Mouse (Mus musculus) spleen, adult 2 months (tissue): ENCODE measurements around the gene Tfeb. TPM values are rescaled to one million over a fixed set of nuclear protein-coding genes. Genes with fewer than 3 reads are reported as not detected.
A peak's percentile ranks its signal among the peaks of the same experiment; 100 is the strongest.

Experiments
- DNase-seq, 2 experiments: peaks; one replicate each; pipeline versions ENCODE4 v3.0.0 to v3.0.0-alpha.2; 2012 to 2021; ENCODE audit warnings: low spot score in 2 of 2, low read depth in 1 of 2
- H3K27ac ChIP-seq: fragments of 200-500 bp; 2 replicates; pipeline ENCODE4 v1.5.1; 2012; ENCODE audit warnings: low read length, inconsistent platforms; ENCODE audit not compliant: insufficient read depth
- H3K27me3 ChIP-seq: fragments of 200-500 bp; 2 replicates; pipeline ENCODE4 v1.6.1; 2012; ENCODE audit warnings: mild to moderate bottlenecking, moderate library complexity, low read length, inconsistent platforms; ENCODE audit not compliant: control insufficient read depth, insufficient read depth
- H3K36me3 ChIP-seq: fragments of 200-500 bp; 2 replicates; pipeline ENCODE4 v1.6.1; 2012; ENCODE audit warnings: mild to moderate bottlenecking, low read length, inconsistent platforms; ENCODE audit not compliant: control insufficient read depth, insufficient read depth
- H3K4me1 ChIP-seq: fragments of 200-500 bp; 2 replicates; pipeline ENCODE4 v1.6.1; 2011; ENCODE audit warnings: inconsistent platforms; ENCODE audit not compliant: control insufficient read depth, insufficient read depth, insufficient read length
- H3K4me3 ChIP-seq: fragments of 200-500 bp; 2 replicates; pipeline ENCODE4 v1.5.1; 2011; ENCODE audit warnings: mild to moderate bottlenecking, inconsistent platforms; ENCODE audit not compliant: insufficient read depth, insufficient read length; ENCODE audit errors: extremely low read depth
- CTCF ChIP-seq: fragments of 200-500 bp; IDR thresholded peaks from 2 replicates; pipeline ENCODE4 v1.5.1; 2011; ENCODE audit warnings: mild to moderate bottlenecking, inconsistent platforms; ENCODE audit not compliant: insufficient read depth, insufficient read length, insufficient replicate concordance; ENCODE audit errors: extremely low read depth
- POLR2A ChIP-seq: fragments of 200-500 bp; IDR thresholded peaks from 2 replicates; pipeline ENCODE4 v1.6.1; 2011; ENCODE audit warnings: low read depth, low read length, inconsistent platforms
- WGBS: fragments of 180-500 bp; shearing (Covaris S2); methylation state at CpG from one replicate; pipeline ENCODE4 v1.1.7; 2018; 5-methylcytosine and 5-hydroxymethylcytosine counted together
- polyA plus RNA-seq: library from polyadenylated mRNA; depleted of rRNA; stranded (reverse); fragments of >200 nt; gene quantifications from 2 replicates; pipeline ENCODE4 v1.2.3, GENCODE M21; 2012

Tfeb gene
- polyA plus RNA-seq, 1 experiment: 110 TPM

GRCm38 (mm10) chr17:47737271-47738065, 638 bp downstream of the Tfeb start:
- Histone ChIP-seq H3K27ac (peak overlapping the region; percentile 98), H3K4me3 (peak overlapping the region; percentile 82), H3K36me3 (no peaks in the 10 kb centered on the region), H3K4me1 (peaks cover 21% of the 10 kb centered on the region; the same call in 1 of the 2 replicates), H3K27me3 (no peaks in the 10 kb centered on the region)
- TF ChIP-seq POLR2A (peak; percentile 37), CTCF (no peak)
- WGBS: under 1% methylated on average over 50 of the region's 60 CpGs
- DNase-seq: peak; percentile 75 to 90

DNA sequence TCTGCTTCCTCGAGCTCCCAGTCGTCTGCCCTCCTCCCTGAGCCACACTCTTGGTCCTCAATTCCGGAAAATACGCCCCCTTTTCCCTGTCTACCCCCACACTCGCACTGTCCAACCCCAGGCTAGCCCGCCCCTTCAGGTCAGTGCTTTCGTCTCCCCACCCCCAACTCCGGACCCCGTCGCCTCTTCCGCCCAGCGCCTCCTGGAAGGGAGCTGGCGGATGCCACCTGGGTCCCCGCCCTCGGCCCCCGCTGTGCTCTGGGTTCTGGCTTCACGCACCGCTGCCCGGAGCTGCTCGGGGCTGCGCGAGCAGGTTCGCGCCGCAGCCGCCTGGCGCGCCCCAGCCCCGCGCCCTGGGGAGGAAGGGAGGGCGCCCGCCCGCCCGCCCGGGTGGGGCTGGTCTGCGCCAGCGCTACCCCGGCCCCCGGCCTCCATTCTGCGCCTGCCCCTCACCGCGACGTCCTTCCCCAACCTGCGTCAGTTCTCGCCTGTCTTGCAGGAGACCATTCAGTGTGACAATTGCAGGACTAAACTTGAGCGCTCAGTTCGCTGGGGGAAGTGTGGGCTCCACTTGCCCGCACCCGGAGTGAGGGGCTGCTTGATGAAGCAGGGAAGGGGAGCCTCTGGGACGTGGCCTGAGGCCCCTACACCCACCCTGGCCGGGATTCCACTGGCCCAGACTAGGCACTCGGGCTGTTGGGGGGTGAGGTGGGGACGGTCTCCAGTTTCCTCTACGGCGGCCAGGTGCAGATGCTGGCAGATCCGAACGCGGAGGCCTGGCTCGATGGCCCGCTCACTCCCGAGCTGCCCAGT, 1.4 kb downstream of the Tfeb start:
- Histone ChIP-seq H3K27ac (peak overlapping the region; percentile 98), H3K36me3 (no peaks in the 10 kb centered on the region), H3K27me3 (no peaks in the 10 kb centered on the region), H3K4me1 (peaks cover 26% of the 10 kb centered on the region; the same call in 1 of the 2 replicates), H3K4me3 (peak overlapping the region; percentile 82)
- peak; percentile 66 to 93 for DNase-seq
- TF ChIP-seq CTCF (no peak), POLR2A (peak; percentile 6; the same call in 1 of the 2 replicates)
- 1% methylated on average over 50 of the region's 61 CpGs for WGBS

DNA sequence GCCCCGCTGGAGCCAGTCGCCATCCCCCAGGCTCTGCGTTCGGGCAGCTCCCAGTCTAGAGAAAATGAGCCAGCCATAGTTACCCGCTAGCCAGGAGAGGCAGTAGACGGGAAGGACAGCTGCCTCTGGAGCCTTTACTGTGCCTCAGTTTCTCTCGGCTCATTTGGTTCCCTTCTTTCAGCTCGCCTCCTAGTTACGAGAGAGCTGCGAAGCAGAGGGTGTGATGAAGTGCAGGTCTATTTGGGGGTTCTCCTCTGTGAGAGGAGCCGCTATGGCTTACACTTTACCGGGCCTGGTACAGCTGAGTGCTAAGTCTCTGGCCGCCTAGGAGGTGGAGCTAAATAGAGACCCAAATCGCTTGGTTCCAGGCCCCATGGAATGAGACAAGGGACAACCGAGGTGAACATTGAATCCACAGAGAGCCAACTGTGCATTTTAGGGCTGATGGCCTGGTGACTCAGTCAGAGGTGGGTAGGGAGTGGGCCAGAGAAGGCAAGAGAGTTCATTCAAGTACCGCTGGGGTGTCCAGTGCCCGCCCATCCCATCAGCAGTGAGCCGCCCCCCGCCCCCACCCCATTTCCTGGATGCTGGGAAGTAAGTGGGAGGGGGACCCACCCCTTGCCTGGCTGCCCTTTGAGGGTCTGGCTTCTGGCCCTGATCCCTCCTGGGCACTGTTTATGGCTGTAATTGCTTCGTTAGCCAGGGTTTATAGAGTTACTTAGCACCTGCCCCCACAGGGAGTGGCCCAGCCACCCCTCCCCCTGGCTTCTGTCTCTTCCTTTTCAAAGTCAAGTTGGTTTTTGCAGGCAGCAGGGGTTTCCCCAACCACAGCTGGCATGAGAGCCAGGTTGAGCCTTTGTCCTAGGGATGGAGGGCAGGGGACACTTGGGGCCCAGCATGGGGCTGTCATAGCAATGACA, 2.3 kb downstream of the Tfeb start:
- Histone ChIP-seq H3K27me3 (no peaks in the 10 kb centered on the region), H3K4me1 (peaks cover 31% of the 10 kb centered on the region; the same call in 1 of the 2 replicates), H3K27ac (peak overlapping the region; percentile 98), H3K36me3 (0 out of 2 replicates have a peak, but pooled peaks cover under 1% of the 10 kb centered on the region), H3K4me3 (peak overlapping the region; percentile 82)
- WGBS: 9% methylated on average over 20 of the region's 20 CpGs
- peak; percentile 45 to 84 for DNase-seq
- TF ChIP-seq POLR2A: peak; percentile 67; the same call in 1 of the 2 replicates
- no peak for TF ChIP-seq CTCF

DNA sequence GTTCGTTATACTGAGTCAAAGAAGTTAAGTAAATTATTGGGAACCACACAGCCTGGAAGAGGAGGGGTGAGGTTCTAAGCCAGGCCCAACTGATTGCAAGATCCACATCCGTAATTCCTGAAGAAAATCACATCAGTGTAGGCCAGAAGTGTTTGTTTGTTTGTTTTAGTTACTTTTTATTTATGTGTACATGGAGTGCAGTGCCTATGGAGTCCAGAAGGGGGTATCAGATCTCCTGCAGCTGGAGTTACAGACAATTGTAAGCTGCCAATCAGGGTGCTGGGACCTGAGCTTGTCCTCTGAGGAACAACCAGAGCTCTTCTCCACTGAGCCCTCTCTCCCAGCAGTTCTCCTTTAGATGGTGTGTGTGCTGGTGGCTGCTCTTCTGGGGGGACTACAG, 3.4 kb downstream of the Tfeb start:
- no peak for DNase-seq
- Histone ChIP-seq H3K27me3 (no peaks in the 10 kb centered on the region), H3K36me3 (peaks cover 3% of the 10 kb centered on the region; the same call in 1 of the 2 replicates), H3K27ac (peak overlapping the region; percentile 98; the same call in 1 of the 2 replicates), H3K4me3 (no peak overlapping the region), H3K4me1 (peaks cover 31% of the 10 kb centered on the region; the same call in 1 of the 2 replicates)
- TF ChIP-seq POLR2A (no peak), CTCF (no peak)
- 92% methylated on average over 2 of the region's 2 CpGs for WGBS

GRCm38 (mm10) chr17:47742991-47743734, 6.3 kb downstream of the Tfeb start:
- DNase-seq: peak in 1 of 2 experiments; percentile 47
- H3K4me3 ChIP-seq: no peak overlapping the region
- peaks cover 34% of the 10 kb centered on the region; the same call in 1 of the 2 replicates for H3K4me1 ChIP-seq
- H3K27me3 ChIP-seq: no peaks in the 10 kb centered on the region
- no peak for TF ChIP-seq POLR2A
- peak; percentile 37; the same call in 1 of the 2 replicates for TF ChIP-seq CTCF
- peaks cover 3% of the 10 kb centered on the region; the same call in 1 of the 2 replicates for H3K36me3 ChIP-seq
- 36% methylated on average over 16 of the region's 16 CpGs for WGBS
- peak overlapping the region; percentile 37 for H3K27ac ChIP-seq
